Mouse (Mus musculus): Measurements from ENCODE around the gene Tbc1d23.
"Not testable (repeated sequence)": the region's sequence is repeated elsewhere in the genome, so short reads cannot be mapped to it uniquely, and the experiment has no call there.

The Tbc1d23 gene

DNA sequence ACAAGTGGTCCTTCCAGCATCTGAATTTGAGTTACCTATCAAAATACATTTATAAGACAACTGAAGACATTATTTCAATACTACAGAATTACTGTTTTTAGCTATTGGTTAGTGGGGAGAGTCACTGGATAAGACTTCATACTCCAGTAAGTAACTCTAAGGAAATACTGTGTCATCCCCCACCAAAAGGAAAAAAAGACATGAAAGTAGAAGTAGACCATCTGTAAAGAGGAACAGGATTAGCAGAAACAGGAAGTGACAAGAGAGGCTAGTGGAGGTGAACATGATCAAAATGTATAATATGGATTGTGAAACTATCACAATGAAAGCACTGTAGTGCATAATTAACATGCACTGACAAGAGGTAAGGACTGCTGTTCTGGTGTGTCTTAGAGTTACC lies 15.3 kb downstream of the Tbc1d23 start:
- DNase-seq (ENCODE audit: low spot score): no peak

DNA sequence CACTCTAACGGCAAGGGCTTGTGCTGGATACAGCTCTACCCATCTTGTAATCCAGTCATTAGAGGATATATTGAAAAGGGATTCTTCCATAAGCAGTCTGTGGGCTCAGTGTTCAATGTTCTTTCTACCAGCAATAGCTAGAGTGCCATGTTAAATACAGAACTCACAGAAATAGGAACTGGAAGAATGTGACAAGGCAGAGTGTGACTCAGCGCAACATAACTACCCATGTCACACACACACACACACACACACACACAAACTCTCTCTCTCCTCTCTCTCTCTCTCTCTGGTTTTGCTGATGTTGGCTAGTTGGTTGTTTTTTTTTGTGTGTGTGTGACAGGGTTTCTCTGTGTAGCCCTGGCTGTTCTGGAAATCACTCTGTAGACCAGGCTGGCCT lies 20.3 kb downstream of the Tbc1d23 start:
- no peak for DNase-seq (ENCODE audit: low spot score)

- DNase-seq (ENCODE audit: low spot score): no peak
Observed at GRCm38 (mm10) chr16:57208342-57208741, 23.0 kb downstream of the Tbc1d23 start.

- no peak for DNase-seq (ENCODE audit: low spot score)
Observed at GRCm38 (mm10) chr16:57197281-57197680, 34.0 kb downstream of the Tbc1d23 start.

GRCm38 (mm10) chr16:57196590-57196989 lies 34.7 kb downstream of the Tbc1d23 start:
- DNase-seq (ENCODE audit: low spot score): no peak

GRCm38 (mm10) chr16:57191214-57191613 lies 40.1 kb downstream of the Tbc1d23 start:
- DNase-seq (ENCODE audit: low spot score): no peak

GRCm38 (mm10) chr16:57190390-57190789 lies 40.9 kb downstream of the Tbc1d23 start:
- no peak for DNase-seq (ENCODE audit: low spot score)

DNA sequence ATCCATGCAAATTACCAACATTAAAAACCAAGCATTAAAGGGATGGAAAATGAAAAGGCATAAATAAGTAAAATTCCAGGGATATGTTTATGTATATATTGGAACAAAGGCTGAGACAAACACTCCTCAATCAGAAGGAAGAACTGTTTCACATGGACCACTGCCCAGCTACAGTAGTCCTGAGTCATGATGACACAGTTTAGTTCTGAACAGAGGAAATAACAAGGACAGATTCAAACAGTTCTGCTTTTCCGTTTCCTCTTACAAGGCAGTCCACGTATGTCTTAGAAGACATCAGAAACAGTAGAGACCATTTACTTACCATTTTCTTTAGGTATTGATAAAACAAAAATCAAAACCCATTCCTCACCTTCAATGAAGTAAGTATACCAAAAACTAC lies 41.8 kb downstream of the Tbc1d23 start:
- DNase-seq (ENCODE audit: low spot score): no peak

GRCm38 (mm10) chr16:57186618-57187017 lies 44.7 kb downstream of the Tbc1d23 start:
- no peak for DNase-seq (ENCODE audit: low spot score)

GRCm38 (mm10) chr16:57182037-57182436 lies 49.3 kb downstream of the Tbc1d23 start:
- no peak for DNase-seq (ENCODE audit: low spot score)

DNA sequence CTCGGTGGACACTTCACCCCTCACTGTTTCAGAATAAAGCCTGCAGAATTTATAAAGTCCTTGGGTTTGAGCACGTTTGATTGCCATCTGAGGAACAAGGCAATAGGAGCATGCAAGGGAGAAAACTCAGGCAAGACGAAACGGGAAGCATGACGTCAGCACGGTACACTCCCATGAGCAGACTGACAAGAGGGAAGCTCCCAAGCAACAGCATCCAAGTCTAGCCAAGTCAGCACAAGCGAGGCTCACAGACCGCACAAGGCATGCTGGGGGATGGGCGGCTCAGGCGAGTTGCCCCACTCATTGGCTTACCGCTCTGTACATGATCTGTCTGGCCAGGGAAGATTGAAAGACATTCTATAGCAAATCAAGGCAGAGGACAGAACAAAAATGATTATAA lies 50.1 kb downstream of the Tbc1d23 start:
- DNase-seq (ENCODE audit: low spot score): peak; percentile 48

DNA sequence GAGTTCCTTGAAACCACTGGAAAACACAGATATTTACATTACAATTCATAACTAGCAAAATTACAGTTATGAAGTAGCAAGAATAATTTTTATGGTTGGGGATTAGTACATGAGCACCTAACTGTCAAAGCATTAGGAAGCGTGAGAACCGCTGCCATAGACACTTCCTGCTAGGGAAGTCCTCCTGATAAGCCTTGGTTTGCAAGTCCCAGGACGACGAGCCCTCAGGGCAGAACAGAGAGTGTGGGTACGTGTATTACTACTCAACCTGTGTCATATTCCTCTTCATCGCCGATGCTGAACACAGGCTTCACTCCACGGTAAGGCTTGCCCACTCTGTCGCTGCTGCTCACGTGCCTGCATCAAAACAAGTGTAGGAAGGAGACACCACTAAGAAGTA lies 53.6 kb downstream of the Tbc1d23 start:
- no peak for DNase-seq (ENCODE audit: low spot score)

GRCm38 (mm10) chr16:57177254-57177653 lies 54.0 kb downstream of the Tbc1d23 start:
- no peak for DNase-seq (ENCODE audit: low spot score)

DNA sequence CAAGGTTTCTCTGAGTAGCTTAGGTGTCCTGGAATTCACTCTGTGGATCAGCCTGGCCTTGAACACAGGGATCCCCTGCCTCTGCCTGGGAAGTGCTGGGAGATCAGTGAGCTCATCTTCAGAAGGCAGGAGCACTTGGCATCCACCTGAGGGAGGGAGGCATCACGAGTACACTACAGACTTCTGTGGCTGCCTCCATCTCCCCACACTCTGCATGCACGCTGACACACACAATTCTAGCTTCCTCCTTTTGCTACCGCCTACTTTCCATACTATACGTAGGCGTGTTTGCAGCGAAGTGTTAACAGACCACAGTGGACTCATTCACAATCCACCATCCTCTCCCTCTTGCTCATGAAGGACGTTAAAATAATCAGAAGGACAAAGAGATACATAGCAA lies 55.0 kb downstream of the Tbc1d23 start:
- no peak for DNase-seq (ENCODE audit: low spot score)

- DNase-seq (ENCODE audit: low spot score): no peak
Observed at GRCm38 (mm10) chr16:57175751-57176150, 55.6 kb downstream of the Tbc1d23 start.

DNA sequence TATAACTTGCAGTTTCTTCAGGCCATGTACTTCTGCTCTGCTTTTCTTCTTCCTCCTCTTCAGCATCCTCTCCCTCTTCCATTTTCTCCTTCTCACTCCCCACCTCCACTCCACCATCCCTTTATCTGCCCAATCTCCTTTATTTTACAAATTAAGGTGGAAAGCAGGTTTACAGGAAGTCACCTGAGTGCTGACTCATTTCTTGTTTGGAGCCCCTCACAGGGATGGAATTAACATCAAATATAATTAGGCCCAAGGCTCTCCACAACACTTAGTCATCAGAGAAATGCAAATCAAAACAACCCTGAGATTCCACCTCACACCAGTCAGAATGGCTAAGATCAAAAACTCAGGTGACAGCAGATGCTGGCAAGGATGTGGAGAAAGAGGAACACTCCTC lies 56.8 kb downstream of the Tbc1d23 start:
- not testable (repeated sequence) for DNase-seq (ENCODE audit: low spot score)

GRCm38 (mm10) chr16:57171570-57171969 lies 59.7 kb downstream of the Tbc1d23 start:
- DNase-seq (ENCODE audit: low spot score): no peak

DNA sequence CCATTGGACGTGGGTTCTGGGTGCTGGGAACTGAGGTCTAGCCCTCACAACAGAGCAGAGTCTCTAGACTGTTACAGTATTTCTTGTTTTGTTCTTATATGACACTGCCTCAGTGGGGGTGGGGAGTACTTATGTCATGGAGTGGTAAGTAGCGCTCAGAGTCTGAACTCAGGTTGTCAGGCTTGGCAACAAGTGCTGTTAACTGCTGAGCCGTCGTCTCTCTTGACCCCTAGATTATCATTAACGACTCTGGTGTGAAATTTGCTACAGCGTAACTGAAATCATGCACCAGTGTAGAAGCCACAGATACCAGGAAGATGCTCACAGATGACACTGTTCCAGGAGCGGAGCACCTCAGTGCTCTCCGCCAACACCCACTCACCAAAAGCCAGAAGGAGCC lies 60.1 kb downstream of the Tbc1d23 start:
- no peak for DNase-seq (ENCODE audit: low spot score)

- no peak for DNase-seq (ENCODE audit: low spot score)
Observed at GRCm38 (mm10) chr16:57168236-57168635, 63.1 kb downstream of the Tbc1d23 start.

DNA sequence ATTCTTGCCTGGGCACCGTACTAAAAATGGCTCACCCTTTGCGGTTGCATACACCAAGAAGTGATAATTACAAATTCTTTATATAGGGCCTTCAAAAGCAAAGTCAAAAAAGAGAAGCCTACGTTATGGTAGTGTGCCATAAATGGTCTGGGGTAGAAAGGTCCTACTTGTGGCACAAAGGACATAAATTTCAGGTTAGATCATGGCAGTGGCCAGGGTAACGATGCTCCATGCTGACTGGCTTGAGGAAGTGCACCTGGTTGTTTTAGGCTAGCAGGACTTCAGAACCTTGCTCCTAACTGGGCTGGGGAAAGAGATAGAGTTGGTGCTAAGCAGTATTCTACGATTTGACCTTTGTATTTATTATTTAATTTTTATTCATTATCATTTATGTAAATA lies 63.8 kb downstream of the Tbc1d23 start:
- DNase-seq (ENCODE audit: low spot score): no peak

DNA sequence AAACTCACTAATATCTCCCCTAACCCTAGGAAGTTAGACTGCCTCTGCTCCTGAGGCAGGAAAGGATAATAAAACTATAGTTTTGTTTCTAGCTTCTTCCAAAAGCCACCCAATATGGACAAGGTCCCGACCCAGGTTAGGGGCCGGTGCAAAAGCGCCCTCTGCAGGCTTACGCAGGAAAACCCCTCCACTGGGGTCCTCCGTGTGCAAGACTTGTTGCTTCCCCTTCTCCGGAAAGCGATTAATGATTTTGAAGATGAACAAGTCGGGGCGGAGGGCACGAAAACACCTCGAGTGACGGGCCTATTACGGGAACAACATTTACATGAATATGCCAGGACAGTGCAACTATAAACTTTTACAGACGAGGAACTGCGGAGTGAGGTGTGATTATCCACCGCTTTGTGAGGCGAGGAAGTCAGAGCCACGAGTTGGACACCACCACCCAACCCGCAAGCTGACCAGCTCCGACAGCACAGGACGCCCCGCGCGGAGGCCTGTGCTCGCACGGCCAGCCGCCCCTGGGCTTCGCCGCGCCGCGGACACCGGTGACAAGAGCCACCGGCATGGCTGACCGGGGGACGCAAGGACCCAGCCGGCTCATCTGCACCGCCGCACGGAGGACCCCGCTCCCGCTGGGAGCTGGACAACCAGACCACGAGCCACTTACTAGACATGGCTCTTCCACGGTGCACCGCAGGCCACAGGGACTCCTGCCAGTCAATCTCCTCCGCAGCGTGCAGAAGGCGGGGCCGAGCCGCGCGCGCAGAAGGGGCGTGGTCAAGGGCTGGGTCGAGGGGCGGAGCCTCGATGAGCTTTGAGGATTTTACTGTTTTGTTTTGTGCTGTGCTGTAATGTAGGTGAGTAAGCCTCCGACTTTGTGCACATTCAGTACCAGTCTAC lies 64.4 kb downstream of the Tbc1d23 start, which contains the start of gene Nit2:
TSS of gene Nit2 (minus strand) at position 731 of the 903 bp plus-strand sequence.
- DNase-seq (ENCODE audit: low spot score): peak; percentile 92

- DNase-seq (ENCODE audit: low spot score): no peak
Observed at GRCm38 (mm10) chr16:57166086-57166485, 65.2 kb downstream of the Tbc1d23 start.

- no peak for DNase-seq (ENCODE audit: low spot score)
Observed at GRCm38 (mm10) chr16:57165157-57165556, 66.1 kb downstream of the Tbc1d23 start.

DNA sequence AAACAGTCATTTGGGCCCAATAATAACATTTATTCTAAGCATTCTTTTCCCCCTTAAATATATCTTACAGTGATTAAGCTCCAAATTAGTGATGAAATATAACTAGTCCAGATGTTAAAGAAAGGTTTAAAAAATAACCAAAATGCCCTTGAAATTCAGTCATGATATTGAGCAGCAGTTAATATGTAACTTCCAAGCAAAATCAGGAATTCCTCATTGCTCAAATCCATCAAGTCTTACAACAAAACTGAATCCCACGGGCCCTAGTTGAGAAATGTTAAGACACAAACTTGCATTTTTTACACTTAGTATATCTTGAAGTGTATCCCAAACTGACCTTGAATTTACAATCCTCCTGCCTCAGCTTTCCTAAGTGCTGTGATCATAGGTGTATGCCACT lies 67.6 kb downstream of the Tbc1d23 start:
- DNase-seq (ENCODE audit: low spot score): no peak
